Mouse (Mus musculus) spleen, adult 2 months (tissue): ENCODE results near the gene Prox1. TPM values are rescaled to one million over a fixed set of nuclear protein-coding genes. Genes with fewer than 3 reads are reported as not detected.

Source experiments
- DNase-seq, 2 experiments: peaks; one replicate each; pipeline versions ENCODE4 v3.0.0 to v3.0.0-alpha.2; 2012 to 2021; ENCODE audit warnings: low spot score in 2 of 2, low read depth in 1 of 2
- H3K27ac ChIP-seq: fragments of 200-500 bp; 2 replicates; pipeline ENCODE4 v1.5.1; 2012; ENCODE audit warnings: low read length, inconsistent platforms; ENCODE audit not compliant: insufficient read depth
- H3K27me3 ChIP-seq: fragments of 200-500 bp; 2 replicates; pipeline ENCODE4 v1.6.1; 2012; ENCODE audit warnings: mild to moderate bottlenecking, moderate library complexity, low read length, inconsistent platforms; ENCODE audit not compliant: control insufficient read depth, insufficient read depth
- H3K36me3 ChIP-seq: fragments of 200-500 bp; 2 replicates; pipeline ENCODE4 v1.6.1; 2012; ENCODE audit warnings: mild to moderate bottlenecking, low read length, inconsistent platforms; ENCODE audit not compliant: control insufficient read depth, insufficient read depth
- H3K4me1 ChIP-seq: fragments of 200-500 bp; 2 replicates; pipeline ENCODE4 v1.6.1; 2011; ENCODE audit warnings: inconsistent platforms; ENCODE audit not compliant: control insufficient read depth, insufficient read depth, insufficient read length
- H3K4me3 ChIP-seq: fragments of 200-500 bp; 2 replicates; pipeline ENCODE4 v1.5.1; 2011; ENCODE audit warnings: mild to moderate bottlenecking, inconsistent platforms; ENCODE audit not compliant: insufficient read depth, insufficient read length; ENCODE audit errors: extremely low read depth
- CTCF ChIP-seq: fragments of 200-500 bp; IDR thresholded peaks from 2 replicates; pipeline ENCODE4 v1.5.1; 2011; ENCODE audit warnings: mild to moderate bottlenecking, inconsistent platforms; ENCODE audit not compliant: insufficient read depth, insufficient read length, insufficient replicate concordance; ENCODE audit errors: extremely low read depth
- POLR2A ChIP-seq: fragments of 200-500 bp; IDR thresholded peaks from 2 replicates; pipeline ENCODE4 v1.6.1; 2011; ENCODE audit warnings: low read depth, low read length, inconsistent platforms
- WGBS: fragments of 180-500 bp; shearing (Covaris S2); methylation state at CpG from one replicate; pipeline ENCODE4 v1.1.7; 2018; 5-methylcytosine and 5-hydroxymethylcytosine counted together
- polyA plus RNA-seq: library from polyadenylated mRNA; depleted of rRNA; stranded (reverse); fragments of >200 nt; gene quantifications from 2 replicates; pipeline ENCODE4 v1.2.3, GENCODE M21; 2012

Gene Prox1
- polyA plus RNA-seq, 1 experiment, result 1.6 TPM

DNA sequence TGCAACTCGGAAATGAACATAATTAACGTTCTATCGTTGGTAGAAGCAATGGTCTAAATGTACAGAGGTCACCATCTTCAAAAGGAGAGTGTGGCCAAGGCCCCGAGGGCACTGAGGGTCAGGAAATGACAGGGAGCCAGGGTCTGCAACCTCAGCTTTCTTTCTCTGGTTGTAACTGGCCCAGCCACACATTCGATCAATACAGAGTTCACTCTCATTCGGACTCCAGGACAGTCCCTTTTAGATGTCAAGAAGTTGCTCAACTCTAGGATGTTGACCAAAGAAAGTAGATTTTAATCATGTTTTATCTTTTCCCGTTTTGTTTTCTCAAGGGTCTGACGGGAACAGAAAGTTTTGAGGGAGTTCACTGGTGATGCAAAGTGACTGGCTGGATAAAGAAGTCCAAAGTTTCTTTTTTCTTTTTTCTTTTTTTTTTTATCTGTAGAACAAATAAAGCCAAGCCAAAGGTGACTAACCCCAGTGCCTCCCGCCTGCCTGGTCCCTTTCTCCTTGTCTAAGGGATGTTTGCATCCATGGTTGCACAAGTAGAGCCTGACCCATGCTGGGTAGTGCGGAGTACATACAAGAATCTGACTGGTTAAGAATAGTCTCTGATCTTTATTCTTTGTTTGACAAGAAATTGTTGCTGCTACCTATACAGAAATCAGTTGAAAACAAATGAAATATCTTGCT is 34.0 kb upstream of the Prox1 start:
- Histone ChIP-seq H3K4me1 (no peaks in the 10 kb centered on the region), H3K36me3 (no peaks in the 10 kb centered on the region), H3K27me3 (no peaks in the 10 kb centered on the region), H3K27ac (no peak overlapping the region), H3K4me3 (no peak overlapping the region)
- no peak for TF ChIP-seq POLR2A
- TF ChIP-seq CTCF, result no peak
- WGBS, result 80% methylated on average over 10 of the region's 10 CpGs
- DNase-seq, result no peak

DNA sequence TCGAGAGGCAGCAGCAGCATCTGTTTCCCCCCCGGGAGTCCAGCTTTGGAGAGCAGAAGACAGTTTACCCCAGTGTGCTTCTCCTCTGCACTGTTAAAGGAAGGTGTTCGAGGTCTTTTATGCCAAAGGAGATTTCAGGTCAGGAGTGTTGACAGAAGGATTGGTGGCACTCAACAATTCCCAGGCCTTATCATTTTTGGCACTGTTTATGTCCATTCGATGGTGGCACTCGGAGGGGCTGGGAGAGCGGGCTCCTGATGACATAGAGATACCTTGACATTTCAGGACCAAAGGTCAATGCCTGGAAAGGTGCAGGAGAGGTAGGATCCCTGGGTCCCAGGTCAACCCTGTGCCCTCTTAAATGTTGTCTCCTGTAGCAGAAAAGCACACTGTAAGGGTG is 31.2 kb upstream of the Prox1 start:
- no peaks in the 10 kb centered on the region for H3K4me1 ChIP-seq
- H3K36me3 ChIP-seq, result no peaks in the 10 kb centered on the region
- TF ChIP-seq POLR2A, result no peak
- TF ChIP-seq CTCF, result no peak
- H3K27me3 ChIP-seq, result no peaks in the 10 kb centered on the region
- WGBS, result 86% methylated on average over 6 of the region's 6 CpGs
- DNase-seq, result no peak
- H3K4me3 ChIP-seq, result no peak overlapping the region
- no peak overlapping the region for H3K27ac ChIP-seq

DNA sequence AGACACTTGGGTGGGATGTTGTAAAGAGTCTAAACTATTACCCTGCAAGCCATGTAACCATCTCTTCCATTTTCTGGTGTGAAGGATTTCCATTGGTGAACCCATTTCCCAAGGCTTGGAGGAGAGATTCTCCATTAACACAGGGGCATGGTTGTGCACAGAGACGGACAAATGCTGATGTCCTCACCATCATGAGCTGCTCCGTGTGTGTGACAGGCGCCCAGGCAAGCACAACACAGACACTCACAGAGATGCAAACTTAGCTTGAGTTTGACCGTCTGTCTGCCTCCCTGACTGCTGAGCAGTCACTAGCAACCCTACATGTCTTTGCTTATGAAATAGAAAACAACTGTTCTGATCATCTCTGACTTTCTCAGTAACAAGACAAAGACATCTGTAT is 30.5 kb upstream of the Prox1 start:
- WGBS, result 89% methylated on average over 4 of the region's 4 CpGs
- no peak overlapping the region for H3K4me3 ChIP-seq
- no peaks in the 10 kb centered on the region for H3K4me1 ChIP-seq
- H3K27ac ChIP-seq, result no peak overlapping the region
- no peak for DNase-seq
- no peaks in the 10 kb centered on the region for H3K27me3 ChIP-seq
- H3K36me3 ChIP-seq, result no peaks in the 10 kb centered on the region
- TF ChIP-seq POLR2A (no peak), CTCF (no peak)

DNA sequence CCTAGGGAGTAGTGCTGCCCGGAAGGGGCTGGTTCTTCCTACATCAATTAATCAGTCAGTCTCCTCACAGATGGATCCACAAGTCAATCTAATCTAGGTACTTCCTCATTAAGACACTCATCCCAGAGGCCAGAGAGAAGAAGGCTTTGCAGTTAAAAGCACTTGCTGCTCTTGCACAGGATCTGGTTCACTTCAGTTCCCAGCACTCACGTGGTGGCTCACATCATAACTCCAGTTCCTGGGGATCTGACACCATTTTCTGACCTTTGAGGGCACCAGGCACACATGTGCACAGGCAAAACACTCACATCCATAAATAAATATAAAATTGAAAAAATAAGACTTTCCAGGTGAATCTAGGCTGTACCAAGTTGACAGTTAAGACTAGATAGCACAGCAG is 27.7 kb upstream of the Prox1 start:
- no peaks in the 10 kb centered on the region for H3K36me3 ChIP-seq
- no peaks in the 10 kb centered on the region for H3K27me3 ChIP-seq
- TF ChIP-seq CTCF (no peak), POLR2A (no peak)
- no peak for DNase-seq
- H3K4me3 ChIP-seq, result no peak overlapping the region
- 80% methylated on average over 2 of the region's 2 CpGs for WGBS
- H3K27ac ChIP-seq, result no peak overlapping the region
- H3K4me1 ChIP-seq, result no peaks in the 10 kb centered on the region

DNA sequence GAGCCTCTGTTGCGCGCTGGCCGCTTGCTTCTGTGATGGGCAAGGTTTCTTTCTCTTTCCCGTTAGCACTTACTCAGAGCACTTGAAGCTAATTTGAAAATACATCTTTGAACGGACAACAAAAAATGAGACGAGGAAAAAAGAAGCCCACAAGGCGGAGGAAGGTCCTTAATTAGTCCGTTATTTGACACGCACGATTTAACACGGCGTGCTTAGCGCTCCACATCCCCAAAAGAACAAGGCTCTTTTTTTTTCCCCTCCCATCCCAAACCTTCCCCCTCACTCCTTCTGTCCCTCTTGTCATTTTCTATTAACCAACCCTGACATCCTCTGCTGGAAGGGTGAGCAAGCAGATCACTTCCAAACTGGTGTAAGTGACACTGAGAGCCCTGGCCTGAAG is 21.5 kb upstream of the Prox1 start:
- DNase-seq, result no peak
- Histone ChIP-seq H3K27me3 (no peaks in the 10 kb centered on the region), H3K36me3 (no peaks in the 10 kb centered on the region), H3K4me3 (no peak overlapping the region), H3K27ac (no peak overlapping the region), H3K4me1 (no peaks in the 10 kb centered on the region)
- TF ChIP-seq CTCF (no peak), POLR2A (no peak)
- WGBS, result 91% methylated on average over 13 of the region's 13 CpGs

DNA sequence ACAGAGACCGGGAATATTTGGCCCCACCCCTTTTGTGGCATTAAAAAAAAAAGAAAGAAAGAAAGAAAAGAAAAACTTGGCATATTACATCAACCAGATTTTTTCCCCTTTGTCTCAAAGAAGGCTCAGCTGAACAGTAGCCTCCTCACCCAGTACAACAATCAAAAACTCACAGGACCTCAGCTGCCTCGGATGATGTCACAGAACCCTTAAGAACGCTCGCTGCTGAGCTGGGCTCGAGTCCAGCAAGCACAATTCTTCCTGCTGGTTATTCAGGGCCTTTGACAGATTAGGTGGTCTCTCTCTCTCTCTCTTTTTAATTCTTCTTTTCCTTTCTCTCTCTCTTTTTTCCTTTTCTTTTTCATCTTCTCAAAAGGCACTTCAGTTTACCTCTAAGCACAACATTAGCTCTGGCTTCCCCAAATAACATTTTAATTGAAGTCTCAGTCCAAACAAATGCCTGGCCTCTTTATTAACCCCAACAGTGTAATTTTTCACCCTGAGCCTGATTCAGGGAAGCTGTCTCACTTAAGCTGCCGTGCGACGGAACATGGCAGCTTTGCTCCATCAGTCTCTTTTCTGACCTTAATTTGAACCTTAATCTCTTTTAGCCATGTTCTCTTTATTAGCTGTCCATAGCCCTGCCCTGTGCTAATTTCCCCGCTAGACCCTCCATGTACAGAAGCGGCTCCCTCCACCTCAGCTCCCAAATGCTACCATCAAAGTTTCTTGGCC is 19.9 kb upstream of the Prox1 start:
- TF ChIP-seq POLR2A (no peak), CTCF (no peak)
- 69% methylated on average over 10 of the region's 10 CpGs for WGBS
- no peaks in the 10 kb centered on the region for H3K4me1 ChIP-seq
- no peak overlapping the region for H3K4me3 ChIP-seq
- DNase-seq, result no peak
- H3K36me3 ChIP-seq, result no peaks in the 10 kb centered on the region
- no peaks in the 10 kb centered on the region for H3K27me3 ChIP-seq
- no peak overlapping the region for H3K27ac ChIP-seq

DNA sequence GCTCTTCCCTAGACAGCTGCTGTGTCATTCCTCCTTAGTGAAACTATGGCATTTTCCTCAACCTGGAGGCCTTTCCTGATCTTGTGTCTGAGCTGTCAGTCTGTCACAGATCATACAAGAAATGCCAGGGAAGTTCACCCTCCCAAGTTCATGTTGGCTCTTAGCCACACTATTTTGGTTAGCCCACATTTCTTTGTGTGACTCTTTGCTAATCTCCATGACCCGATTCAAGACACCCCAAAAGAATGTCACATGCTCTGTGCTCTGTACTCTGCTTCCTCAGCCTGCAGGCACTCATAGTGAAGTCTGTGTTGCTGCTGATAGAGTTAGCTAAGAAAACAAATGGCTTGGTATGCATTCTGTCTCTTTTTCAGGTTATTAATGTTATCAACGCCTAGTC is 18.6 kb upstream of the Prox1 start:
- TF ChIP-seq POLR2A, result no peak
- TF ChIP-seq CTCF, result no peak
- DNase-seq, result no peak
- no peaks in the 10 kb centered on the region for H3K27me3 ChIP-seq
- no peaks in the 10 kb centered on the region for H3K4me1 ChIP-seq
- H3K4me3 ChIP-seq, result no peak overlapping the region
- 65% methylated on average over 2 of the region's 2 CpGs for WGBS
- no peak overlapping the region for H3K27ac ChIP-seq
- no peaks in the 10 kb centered on the region for H3K36me3 ChIP-seq
